Mouse (Mus musculus) telencephalon, adult 2 months (tissue): ENCODE data around the gene Galnt7.
A peak's percentile ranks its signal among the peaks of the same experiment; 100 is the strongest.

Experiments used
- DNase-seq: peaks from one replicate; pipeline ENCODE4 v3.0.0-alpha.2; 2011; ENCODE audit warnings: low read depth, low spot score

The Galnt7 gene

GRCm38 (mm10) chr8:57585128-57585442 lies 67.7 kb downstream of the Galnt7 start:
- no peak for DNase-seq

GRCm38 (mm10) chr8:57584416-57585127 lies 68.3 kb downstream of the Galnt7 start:
- DNase-seq, result no peak

- no peak for DNase-seq
Measured at GRCm38 (mm10) chr8:57579845-57580244, 73.0 kb downstream of the Galnt7 start.

- no peak for DNase-seq
Measured at GRCm38 (mm10) chr8:57577301-57577700, 75.5 kb downstream of the Galnt7 start.

GRCm38 (mm10) chr8:57576238-57576637 lies 76.6 kb downstream of the Galnt7 start:
- DNase-seq, result no peak

- DNase-seq, result no peak
Measured at GRCm38 (mm10) chr8:57575336-57575735, 77.5 kb downstream of the Galnt7 start.

- no peak for DNase-seq
Measured at GRCm38 (mm10) chr8:57574398-57574797, 78.4 kb downstream of the Galnt7 start.

- DNase-seq, result no peak
Measured at GRCm38 (mm10) chr8:57573844-57574243, 79.0 kb downstream of the Galnt7 start.

GRCm38 (mm10) chr8:57569886-57570285 lies 82.9 kb downstream of the Galnt7 start:
- no peak for DNase-seq

- DNase-seq, result peak; percentile 82
Measured at GRCm38 (mm10) chr8:57569400-57569795, 83.4 kb downstream of the Galnt7 start.

- no peak for DNase-seq
Measured at GRCm38 (mm10) chr8:57568633-57569399, 84.0 kb downstream of the Galnt7 start.

- DNase-seq, result no peak
Measured at GRCm38 (mm10) chr8:57567998-57568397, 84.8 kb downstream of the Galnt7 start.

- no peak for DNase-seq
Measured at GRCm38 (mm10) chr8:57565039-57565438, 87.8 kb downstream of the Galnt7 start.

GRCm38 (mm10) chr8:57563726-57564125 lies 89.1 kb downstream of the Galnt7 start:
- peak; percentile 60 for DNase-seq

- no peak for DNase-seq
Measured at GRCm38 (mm10) chr8:57562741-57563140, 90.1 kb downstream of the Galnt7 start.

- DNase-seq, result no peak
Measured at GRCm38 (mm10) chr8:57560926-57561325, 91.9 kb downstream of the Galnt7 start.

- DNase-seq, result no peak
Measured at GRCm38 (mm10) chr8:57552102-57553032, 100.5 kb downstream of the Galnt7 start.

- no peak for DNase-seq
Measured at GRCm38 (mm10) chr8:57547581-57547980, 105.3 kb downstream of the Galnt7 start.

- no peak for DNase-seq
Measured at GRCm38 (mm10) chr8:57546834-57547233, 106.0 kb downstream of the Galnt7 start.

- DNase-seq, result no peak
Measured at GRCm38 (mm10) chr8:57546401-57546800, 106.4 kb downstream of the Galnt7 start.

GRCm38 (mm10) chr8:57541405-57541804 lies 111.4 kb downstream of the Galnt7 start:
- DNase-seq, result no peak

- DNase-seq, result no peak
Measured at GRCm38 (mm10) chr8:57540951-57541350, 111.9 kb downstream of the Galnt7 start.
